Mouse (Mus musculus) E14TG2a.4 (cell line): ENCODE data around the gene Sun3.

Source experiments
- CTCF ChIP-seq: conservative IDR thresholded peaks from 2 replicates; pipeline ENCODE4 v1.5.1; 2014; ENCODE audit warnings: low read length
- POU5F1 ChIP-seq: IDR thresholded peaks from 2 replicates; pipeline ENCODE4 v1.6.1; 2014; ENCODE audit warnings: low read length, borderline replicate concordance

GRCm38 (mm10) chr11:9047044-9047443 lies 1.7 kb downstream of the Sun3 start:
- TF ChIP-seq CTCF (no peak), POU5F1 (no peak)
